Mouse (Mus musculus) liver, embryonic 12.5 days (tissue): ENCODE measurements around the gene Atp6ap1. TPM values are rescaled to one million over a fixed set of nuclear protein-coding genes. Genes with fewer than 3 reads are reported as not detected.

Source experiments
- ATAC-seq: fragments of 200-750 bp; cut with Nextera tagmentation; 2 replicates; pipeline ENCODE4 v1.8.0; 2017; ENCODE audit warnings: moderate number of reproducible peaks, mild to moderate bottlenecking, moderate library complexity
- H3K27ac ChIP-seq: fragments of 300-500 bp; sonication (generic); 2 replicates; pipeline ENCODE4 v1.5.1; 2016; ENCODE audit warnings: mild to moderate bottlenecking
- H3K27me3 ChIP-seq: fragments of 300-500 bp; sonication (generic); replicated peaks from 2 replicates; pipeline ENCODE4 v1.6.1; 2016; ENCODE audit warnings: mild to moderate bottlenecking, moderate library complexity
- H3K36me3 ChIP-seq: fragments of 300-500 bp; sonication (generic); 2 replicates; pipeline ENCODE4 v1.6.1; 2016; ENCODE audit warnings: mild to moderate bottlenecking, moderate library complexity
- H3K4me1 ChIP-seq: fragments of 300-500 bp; sonication (generic); 2 replicates; pipeline ENCODE4 v1.6.1; 2016
- H3K4me2 ChIP-seq: fragments of 300-500 bp; sonication (generic); 2 replicates; pipeline ENCODE4 v1.6.1; 2016; ENCODE audit warnings: mild to moderate bottlenecking, moderate library complexity
- H3K4me3 ChIP-seq: fragments of 300-500 bp; sonication (generic); 2 replicates; pipeline ENCODE4 v1.5.1; 2016; ENCODE audit warnings: mild to moderate bottlenecking, moderate library complexity
- H3K9ac ChIP-seq: fragments of 300-500 bp; sonication (generic); 2 replicates; pipeline ENCODE4 v1.6.1; 2016; ENCODE audit warnings: mild to moderate bottlenecking, moderate library complexity
- H3K9me3 ChIP-seq: fragments of 300-500 bp; sonication (generic); replicated peaks from 2 replicates; pipeline ENCODE4 v1.6.1; 2016; ENCODE audit warnings: mild to moderate bottlenecking, moderate library complexity
- WGBS: fragments of 180-500 bp; shearing (Covaris S2); methylation state at CpG from one replicate; pipeline ENCODE4 v1.1.7; 2016; ENCODE audit not compliant: insufficient replicate concordance; 5-methylcytosine and 5-hydroxymethylcytosine counted together
- microRNA-seq: library from miRNA; unstranded; fragments of <30 nt; microRNA quantifications from one replicate; pipeline ENCODE4, GENCODE M21; 2017
- polyA plus RNA-seq: library from polyadenylated mRNA; unstranded; fragments of >200 nt; fragmentation: Nextera tagmentation; extraction: Ambion mirVana; gene quantifications from 2 replicates; pipeline ENCODE4 v1.2.1, GENCODE M21; 2016

Atp6ap1 gene
- polyA plus RNA-seq, 1 experiment from 2014 or later, result 76.4 TPM

DNA sequence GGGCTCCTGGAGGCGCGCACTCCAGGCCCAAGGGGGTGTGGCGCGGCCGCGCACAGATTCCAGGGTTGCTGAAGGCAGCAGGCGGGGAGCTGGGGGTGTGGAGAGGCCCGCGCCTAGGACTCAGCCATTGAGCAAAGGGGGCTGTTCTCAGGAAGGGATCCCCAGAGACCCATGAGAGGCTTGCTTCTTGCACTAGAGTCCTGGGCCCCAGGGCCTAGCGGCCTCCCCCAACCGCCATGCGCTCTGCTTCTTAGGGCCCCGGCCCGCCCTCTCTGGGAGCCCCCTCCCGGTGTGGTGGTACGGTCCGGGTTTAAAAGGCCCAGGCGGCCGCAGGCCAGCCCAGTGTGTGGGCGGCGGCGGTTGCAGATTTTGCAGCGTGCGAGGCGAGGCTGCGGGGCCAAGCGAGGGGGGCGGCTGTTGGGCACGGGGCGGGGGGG is 31.8 kb downstream of the Atp6ap1 start, which contains the start of gene Plxna3:
TSS of gene Plxna3 (plus strand) at position 342 of the 437 bp plus-strand sequence.
- Histone ChIP-seq H3K9ac (peak within 1 kb of the TSS; percentile 52), H3K4me2 (peak within 1 kb of the TSS; percentile 70), H3K9me3 (no peaks in the 10 kb centered on the region), H3K36me3 (no peaks in the 10 kb centered on the region), H3K27ac (peak within 1 kb of the TSS; percentile 12; the same call in 1 of the 2 replicates), H3K4me3 (peak within 1 kb of the TSS; percentile 48), H3K4me1 (peaks cover 27% of the 10 kb centered on the region; the same call in 1 of the 2 replicates), H3K27me3 (peaks cover 8% of the 10 kb centered on the region; the same call in 1 of the 2 replicates)
- WGBS, result 18% methylated on average over 24 of the region's 30 CpGs
- peak; percentile 90 for ATAC-seq

DNA sequence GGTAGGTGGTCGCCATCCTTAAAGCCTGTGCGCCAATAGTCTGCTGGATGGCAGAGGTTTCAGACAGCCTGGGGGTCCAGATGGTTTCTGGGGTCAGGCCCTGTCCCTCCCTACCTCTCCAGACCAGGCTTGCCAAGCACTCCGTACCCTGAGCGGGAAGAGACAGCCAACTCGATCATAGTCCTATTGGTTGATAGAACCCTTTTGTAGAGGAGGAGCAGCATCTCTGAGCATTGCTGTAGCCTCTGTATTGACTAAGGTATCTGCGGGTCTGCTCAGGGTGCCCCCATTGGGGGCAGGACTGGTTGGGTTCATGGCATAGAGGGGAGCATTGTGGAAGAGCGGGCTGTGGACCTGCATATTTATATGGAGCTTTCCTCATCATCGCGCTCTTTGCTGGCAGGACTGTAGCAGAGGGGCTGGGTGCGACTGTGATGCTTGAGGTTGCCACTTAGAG is 32.3 kb downstream of the Atp6ap1 start:
- peak overlapping the region; percentile 52; the same call in 1 of the 2 replicates for H3K9ac ChIP-seq
- peak overlapping the region; percentile 48 for H3K4me3 ChIP-seq
- WGBS, result 28% methylated on average over 10 of the region's 10 CpGs
- H3K4me1 ChIP-seq, result peaks cover 27% of the 10 kb centered on the region; the same call in 1 of the 2 replicates
- no peaks in the 10 kb centered on the region for H3K36me3 ChIP-seq
- H3K27ac ChIP-seq, result no peak overlapping the region
- peak overlapping the region; percentile 70 for H3K4me2 ChIP-seq
- ATAC-seq, result peak; percentile 10; the same call in 1 of the 2 replicates
- H3K9me3 ChIP-seq, result no peaks in the 10 kb centered on the region
- H3K27me3 ChIP-seq, result peaks cover 8% of the 10 kb centered on the region; the same call in 1 of the 2 replicates

DNA sequence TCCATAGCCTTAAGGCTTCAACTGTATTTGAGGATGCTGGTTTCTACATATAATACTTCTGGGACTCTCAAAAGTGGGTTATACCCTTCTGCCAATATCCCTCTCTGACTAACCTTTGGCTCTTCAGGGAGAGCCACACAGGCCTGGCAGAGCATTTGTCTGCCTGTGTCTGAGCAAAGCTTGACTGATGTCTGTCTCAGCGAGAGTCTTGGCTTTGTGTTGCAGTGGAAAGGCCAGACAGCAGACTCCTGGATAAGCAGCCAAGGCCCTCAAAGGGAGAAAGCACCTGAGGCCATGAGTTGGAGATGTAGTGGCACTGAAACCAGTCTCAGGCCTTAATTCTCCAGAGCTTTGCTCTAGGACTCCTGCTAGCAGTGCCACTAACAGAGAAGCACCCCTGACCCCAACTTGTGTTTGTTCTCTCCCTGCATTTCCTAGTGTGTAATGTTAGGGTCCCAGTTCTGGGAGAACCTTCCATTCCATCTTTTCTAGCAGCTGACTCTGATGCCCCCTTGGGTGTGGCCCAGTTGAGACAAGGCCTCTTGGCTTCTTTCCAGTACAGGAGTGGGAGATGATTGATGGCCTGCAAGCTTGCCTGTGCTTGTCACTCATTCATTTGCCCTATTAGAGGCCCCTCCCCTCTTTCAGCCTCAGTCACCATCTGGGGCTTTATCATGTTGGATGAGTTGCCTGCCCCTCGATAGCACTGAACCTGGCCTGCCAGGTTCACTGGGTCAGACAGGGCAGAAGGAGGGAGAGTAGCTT is 33.5 kb downstream of the Atp6ap1 start:
- H3K27me3 ChIP-seq, result peaks cover 8% of the 10 kb centered on the region; the same call in 1 of the 2 replicates
- H3K4me2 ChIP-seq, result 0 out of 2 replicates have a peak overlapping the region, but pooled peaks have one; percentile 70
- WGBS, result 46% methylated on average over 2 of the region's 2 CpGs
- no peaks in the 10 kb centered on the region for H3K36me3 ChIP-seq
- H3K9ac ChIP-seq, result no peak overlapping the region
- H3K4me3 ChIP-seq, result no peak overlapping the region
- no peak for ATAC-seq
- H3K4me1 ChIP-seq, result peaks cover 27% of the 10 kb centered on the region; the same call in 1 of the 2 replicates
- no peak overlapping the region for H3K27ac ChIP-seq
- no peaks in the 10 kb centered on the region for H3K9me3 ChIP-seq

DNA sequence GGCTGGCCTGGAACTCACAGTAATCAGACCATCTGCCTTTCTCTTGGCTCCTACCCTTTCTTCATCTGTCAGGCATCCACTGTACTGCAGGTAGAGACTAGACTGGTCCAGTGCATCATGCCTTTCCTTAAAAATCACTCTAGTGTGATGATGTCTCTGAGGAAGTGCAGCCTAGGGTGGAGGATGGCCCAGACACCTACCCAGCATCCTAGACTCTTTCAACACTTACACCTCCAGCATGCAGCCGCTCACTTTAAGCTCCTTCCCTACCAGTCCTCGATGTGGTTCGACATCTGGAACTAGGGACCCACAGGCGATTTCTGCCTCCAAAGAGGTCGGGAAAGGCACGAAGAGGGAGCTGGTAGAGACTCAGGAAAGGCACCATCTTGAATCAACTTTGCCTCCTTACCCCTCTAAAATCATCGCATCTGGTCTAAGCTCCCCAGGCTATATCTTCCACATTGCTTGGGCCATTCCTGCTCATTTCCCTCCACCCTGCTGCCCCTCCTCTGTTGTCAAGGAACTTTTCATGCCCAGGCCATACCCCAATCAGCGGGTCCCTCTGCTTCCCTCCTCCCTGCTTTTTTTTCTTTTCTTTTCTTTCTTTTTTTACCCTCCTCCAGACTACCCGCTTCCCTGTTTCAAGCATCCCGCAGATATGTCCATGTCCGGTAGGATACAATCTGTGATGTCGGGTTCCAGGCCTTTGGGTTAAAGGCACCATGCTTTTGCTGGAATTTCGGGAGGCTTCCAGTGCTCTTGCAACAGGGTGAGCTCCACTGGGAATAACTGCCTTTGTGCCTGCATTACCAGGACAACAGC is 56.0 kb downstream of the Atp6ap1 start:
- H3K27ac ChIP-seq, result peak overlapping the region; percentile 30; the same call in 1 of the 2 replicates

DNA sequence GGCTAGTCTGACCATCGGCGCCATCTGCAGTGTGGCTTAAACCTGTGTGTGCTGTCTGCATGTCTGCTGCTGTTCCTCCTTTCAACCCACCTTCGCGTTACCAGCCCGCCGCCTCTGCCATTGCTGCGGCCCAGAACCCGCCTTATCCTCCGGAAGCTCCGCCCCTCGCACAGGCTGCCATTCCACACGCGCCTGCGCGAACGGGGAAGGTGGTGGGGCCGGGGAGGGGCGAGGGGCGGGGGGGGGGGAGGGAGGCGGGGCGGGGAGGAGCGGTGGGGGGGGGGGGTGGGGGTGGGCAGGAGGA is 56.5 kb downstream of the Atp6ap1 start, which contains the start of gene Lage3:
TSS of gene Lage3 (minus strand) at position 152 of the 304 bp plus-strand sequence.
- Histone ChIP-seq H3K4me1 (peaks cover 4% of the 10 kb centered on the region; the same call in 1 of the 2 replicates), H3K4me3 (peak within 1 kb of the TSS; percentile 65), H3K36me3 (no peaks in the 10 kb centered on the region), H3K4me2 (peak within 1 kb of the TSS; percentile 74), H3K27me3 (no peaks in the 10 kb centered on the region), H3K9ac (peak within 1 kb of the TSS; percentile 73), H3K27ac (peak within 1 kb of the TSS; percentile 30; the same call in 1 of the 2 replicates), H3K9me3 (no peaks in the 10 kb centered on the region)
- ATAC-seq, result peak; percentile 79
- WGBS, result 8% methylated on average over 13 of the region's 22 CpGs

More for the DNA sequence above, 56.0 kb downstream of the Atp6ap1 start:
- H3K36me3 ChIP-seq, result no peaks in the 10 kb centered on the region
- H3K27me3 ChIP-seq, result no peaks in the 10 kb centered on the region
- H3K9me3 ChIP-seq, result no peaks in the 10 kb centered on the region
- 19% methylated on average over 13 of the region's 13 CpGs for WGBS
- ATAC-seq, result peak; percentile 55
- peak overlapping the region; percentile 74 for H3K4me2 ChIP-seq
- peak overlapping the region; percentile 73 for H3K9ac ChIP-seq
- H3K4me3 ChIP-seq, result peak overlapping the region; percentile 65
- H3K4me1 ChIP-seq, result peaks cover 4% of the 10 kb centered on the region; the same call in 1 of the 2 replicates

Small RNA genes lying within 50 kb of the gene (microRNA-seq; reads per million reads assigned to microRNA genes)
- gene Mir7091 (1.4 reads per million), gene Mir7092 (not detected)

Other genes with a start within 250 kb of the Atp6ap1 start
- gene Opn1mw, start 169.6 kb upstream of the Atp6ap1 start, polyA plus RNA-seq, result not detected in 2 replicates
- 8.1 and 9.4 TPM in 2 replicates for gene Mecp2, start 161.7 kb upstream of the Atp6ap1 start, polyA plus RNA-seq
- not detected in 2 replicates for gene Tex28, start 129.3 kb upstream of the Atp6ap1 start, polyA plus RNA-seq
- not detected in 2 replicates for gene Tktl1, start 119.8 kb upstream of the Atp6ap1 start, polyA plus RNA-seq
- 79.2 and 80.1 TPM in 2 replicates for gene Flna, start 47.3 kb upstream of the Atp6ap1 start, polyA plus RNA-seq
- 10.1 and 11.6 TPM in 2 replicates for gene Emd, start 42.4 kb upstream of the Atp6ap1 start, polyA plus RNA-seq
- 624 and 688 TPM in 2 replicates for gene Rpl10, start 26.3 kb upstream of the Atp6ap1 start, polyA plus RNA-seq
- 33.4 and 36.5 TPM in 2 replicates for gene Taz, start 15.2 kb upstream of the Atp6ap1 start, polyA plus RNA-seq
- gene Dnase1l1, start 14.8 kb upstream of the Atp6ap1 start, polyA plus RNA-seq, result 19.8 and 21.6 TPM in 2 replicates
- gene Gdi1, start 7.9 kb downstream of the Atp6ap1 start, polyA plus RNA-seq, result 64.1 and 78.8 TPM in 2 replicates
- 44.3 and 44.5 TPM in 2 replicates for gene Fam50a, start 15.9 kb downstream of the Atp6ap1 start, polyA plus RNA-seq
- gene Plxna3, start 32.0 kb downstream of the Atp6ap1 start, polyA plus RNA-seq, result 2.4 and 2.6 TPM in 2 replicates
- 67.1 and 69.0 TPM in 2 replicates for gene Lage3, start 56.5 kb downstream of the Atp6ap1 start, polyA plus RNA-seq
- gene Ubl4a, start 76.1 kb downstream of the Atp6ap1 start, polyA plus RNA-seq, result 50.1 and 50.7 TPM in 2 replicates
- 9.7 and 9.9 TPM in 2 replicates for gene Slc10a3, start 76.3 kb downstream of the Atp6ap1 start, polyA plus RNA-seq
- 10.7 and 12.4 TPM in 2 replicates for gene Fam3a, start 96.2 kb downstream of the Atp6ap1 start, polyA plus RNA-seq
- 21.6 and 22.4 TPM in 2 replicates for gene Ikbkg, start 96.2 kb downstream of the Atp6ap1 start, polyA plus RNA-seq
- 56.5 and 60.4 TPM in 2 replicates for gene G6pdx, start 132.1 kb downstream of the Atp6ap1 start, polyA plus RNA-seq
- not detected in 2 replicates for gene Gm6880, start 184.3 kb downstream of the Atp6ap1 start, polyA plus RNA-seq